Mouse (Mus musculus) ovary, adult 18-20 months (tissue): ENCODE data around the gene Zfp944.
"Not testable (repeated sequence)": the region's sequence is repeated elsewhere in the genome, so short reads cannot be mapped to it uniquely, and the experiment has no call there.

Experiments used
- DNase-seq: peaks from one replicate; pipeline ENCODE4 v3.0.0; 2022; ENCODE audit warnings: low spot score, mixed read lengths

The Zfp944 gene

GRCm38 (mm10) chr17:22361101-22361781, at the start of gene Zfp944, which contains the start of gene Zfp758:
Gene Zfp944, minus strand, starts transcription at chr17:22361400.
Gene Zfp758, plus strand, starts transcription at chr17:22361453.
- DNase-seq = peak; percentile 9

- no peak for DNase-seq
Observed at GRCm38 (mm10) chr17:22410756-22411155, 49.6 kb upstream of the Zfp944 start.

GRCm38 (mm10) chr17:22363895-22364294, 2.7 kb upstream of the Zfp944 start:
- DNase-seq = no peak

- DNase-seq = no peak
Observed at GRCm38 (mm10) chr17:22360572-22360971, 628 bp downstream of the Zfp944 start.

- DNase-seq = no peak
Observed at GRCm38 (mm10) chr17:22352794-22353193, 8.4 kb downstream of the Zfp944 start.

GRCm38 (mm10) chr17:22315247-22315646, 46.0 kb downstream of the Zfp944 start:
- DNase-seq = not testable (repeated sequence)

- peak; percentile 87 for DNase-seq
Observed at GRCm38 (mm10) chr17:22314730-22315226, 46.4 kb downstream of the Zfp944 start, which contains the start of gene CT030661.1. Gene CT030661.1, minus strand, starts transcription at chr17:22314837.

- not testable (repeated sequence) for DNase-seq
Observed at GRCm38 (mm10) chr17:22314219-22314618, 47.0 kb downstream of the Zfp944 start.
